Mouse (Mus musculus): Measurements from ENCODE around the gene Kcnrg.

GRCm38 (mm10) chr14:61642668-61643067, 35.4 kb downstream of the Kcnrg start:
- TF ChIP-seq CTCF (IDR thresholded peaks at IDR 0.05; ENCODE audit: borderline replicate concordance, insufficient read depth, low read depth, low read length) (no peak), POLR2A (IDR thresholded peaks at IDR 0.05; ENCODE audit: borderline replicate concordance, insufficient read depth, low read length) (no peak)

Data from cerebellum, adult 2 months (tissue).